Mouse (Mus musculus): Measurements from ENCODE around the gene Xcr1.

Gene Xcr1

GRCm38 (mm10) chr9:123861929-123862328 lies at the start of gene Xcr1:
Gene Xcr1 (minus strand): TSS chr9:123862029.
- no peak for DNase-seq (ENCODE audit: low spot score in 2 of 2)

GRCm38 (mm10) chr9:123872049-123872448 lies 10.2 kb upstream of the Xcr1 start:
- no peak for DNase-seq (ENCODE audit: low spot score in 2 of 2)

GRCm38 (mm10) chr9:123869167-123869784 lies 7.4 kb upstream of the Xcr1 start:
- no peak for DNase-seq (ENCODE audit: low spot score in 2 of 2)

GRCm38 (mm10) chr9:123863641-123864040 lies 1.8 kb upstream of the Xcr1 start:
- no peak for DNase-seq (ENCODE audit: low spot score in 2 of 2)

- no peak for DNase-seq (ENCODE audit: low spot score in 2 of 2)
Measured at GRCm38 (mm10) chr9:123862895-123863616, 1.2 kb upstream of the Xcr1 start.

- no peak for DNase-seq (ENCODE audit: low spot score in 2 of 2)
Measured at GRCm38 (mm10) chr9:123856836-123857235, 5.0 kb downstream of the Xcr1 start.

- no peak for DNase-seq (ENCODE audit: low spot score in 2 of 2)
Measured at GRCm38 (mm10) chr9:123852449-123853390, 9.1 kb downstream of the Xcr1 start.

GRCm38 (mm10) chr9:123851713-123852448 lies 9.9 kb downstream of the Xcr1 start, which contains the start of gene Fyco1:
Gene Fyco1 (minus strand): TSS chr9:123851899.
- peak; percentile 98 to 99 for DNase-seq (ENCODE audit: low spot score in 2 of 2)

- DNase-seq (ENCODE audit: low spot score in 2 of 2): peak in 1 of 2 experiments; percentile 12
Measured at GRCm38 (mm10) chr9:123851062-123851712, 10.6 kb downstream of the Xcr1 start.

GRCm38 (mm10) chr9:123850705-123851061 lies 11.1 kb downstream of the Xcr1 start:
- DNase-seq (ENCODE audit: low spot score in 2 of 2): no peak

- no peak for DNase-seq (ENCODE audit: low spot score in 2 of 2)
Measured at GRCm38 (mm10) chr9:123849976-123850695, 11.7 kb downstream of the Xcr1 start.

GRCm38 (mm10) chr9:123846490-123846889 lies 15.3 kb downstream of the Xcr1 start:
- DNase-seq (ENCODE audit: low spot score in 2 of 2): no peak

- no peak for DNase-seq (ENCODE audit: low spot score in 2 of 2)
Measured at GRCm38 (mm10) chr9:123845120-123845519, 16.7 kb downstream of the Xcr1 start.

GRCm38 (mm10) chr9:123844468-123844867 lies 17.4 kb downstream of the Xcr1 start:
- no peak for DNase-seq (ENCODE audit: low spot score in 2 of 2)

- DNase-seq (ENCODE audit: low spot score in 2 of 2): no peak
Measured at GRCm38 (mm10) chr9:123840243-123840642, 21.6 kb downstream of the Xcr1 start.

- DNase-seq (ENCODE audit: low spot score in 2 of 2): no peak
Measured at GRCm38 (mm10) chr9:123835851-123836250, 26.0 kb downstream of the Xcr1 start.

- DNase-seq (ENCODE audit: low spot score in 2 of 2): no peak
Measured at GRCm38 (mm10) chr9:123828916-123829315, 32.9 kb downstream of the Xcr1 start.

- DNase-seq (ENCODE audit: low spot score in 2 of 2): no peak
Measured at GRCm38 (mm10) chr9:123826631-123827030, 35.2 kb downstream of the Xcr1 start.

- DNase-seq (ENCODE audit: low spot score in 2 of 2): no peak
Measured at GRCm38 (mm10) chr9:123818601-123819000, 43.2 kb downstream of the Xcr1 start.

GRCm38 (mm10) chr9:123815996-123816395 lies 45.8 kb downstream of the Xcr1 start:
- DNase-seq (ENCODE audit: low spot score in 2 of 2): no peak

Data from right cerebral cortex, postnatal 36 days (tissue).